ENCODE assay signal across 20 mouse cellular contexts in genomic region chr2:163540231-163541117, GRCm38 (mm10). TPM values are rescaled to one million over a fixed set of nuclear protein-coding genes. Genes with fewer than 3 reads are reported as not detected.
DNase-seq lines count a peak whose midpoint lies in the region; ATAC-seq and TF ChIP-seq lines count a peak whose summit lies in the region.
"Had no signal": no experiment of that assay in that cellular context is flagged by ENCODE, and none has a peak within 500 bp of the region (broad histone marks: within the 10 kb centered on the region; RNA-seq: fewer than 3 reads in every experiment).

No protein-coding gene starts in this region.

- 0 out of 4 replicates have a peak, but pooled peaks of 1 of the 2 experiments have one; percentile 9 for TF ChIP-seq EP300 in MEL (IDR thresholded peaks at IDR 0.05; ENCODE audit: low read depth in 1 of 2, low read length in 2 of 2)

- no peak overlapping the region for H3K4me3 ChIP-seq in MEL (ENCODE audit: control insufficient read depth in 1 of 2, insufficient read depth in 1 of 2, low read depth in 2 of 2, low read length in 2 of 2)
- H3K4me3 ChIP-seq in liver, embryonic 15.5 days (replicated peaks), result peak overlapping the region; percentile 15
- H3K4me3 ChIP-seq: embryonic facial prominence, embryonic 12.5 days; gastrocnemius, adult 2 months; heart, embryonic 10.5 days; hindbrain, embryonic 13.5 days had no signal

- H3K9me3 ChIP-seq in MEL (replicated peaks; ENCODE audit: insufficient read depth, low read length), result no peaks in the 10 kb centered on the region
- no peaks in the 10 kb centered on the region for H3K9me3 ChIP-seq in liver, embryonic 15.5 days (replicated peaks)
- H3K9me3 ChIP-seq: embryonic facial prominence, embryonic 12.5 days; heart, embryonic 10.5 days; hindbrain, embryonic 13.5 days had no signal

- peak; percentile 82 for ATAC-seq in liver, embryonic 15.5 days (ENCODE audit: insufficient read depth)

- no peak for TF ChIP-seq CTCF in MEL (IDR thresholded peaks at IDR 0.05 in 2 of 3, conservative IDR thresholded peaks at IDR 0.05 in 1 of 3; ENCODE audit: control insufficient read depth in 1 of 3, insufficient read depth in 1 of 3, low read depth in 2 of 3, low read length in 3 of 3, poor library complexity in 1 of 3, severe bottlenecking in 1 of 3)

- no peak for TF ChIP-seq POLR2A in MEL (IDR thresholded peaks at IDR 0.05; ENCODE audit: control insufficient read depth in 1 of 2, insufficient read depth in 1 of 2, low read depth in 1 of 2, low read length in 2 of 2, poor library complexity in 1 of 2)

- peaks cover 4 to 15% of the 10 kb centered on the region in 2 experiments; a peak in 3 of 4 replicates for H3K4me1 ChIP-seq in MEL (ENCODE audit: control insufficient read depth in 1 of 2, insufficient read depth in 2 of 2, low read length in 2 of 2)
- H3K4me1 ChIP-seq in liver, embryonic 15.5 days (replicated peaks), result peaks cover 31% of the 10 kb centered on the region
- H3K4me1 ChIP-seq: embryonic facial prominence, embryonic 12.5 days; hindbrain, embryonic 13.5 days had no signal

- H3K79me2 ChIP-seq in MEL (ENCODE audit: control insufficient read depth, insufficient read depth, low read length, poor library complexity), result no peaks in the 10 kb centered on the region

- H3K27me3 ChIP-seq in MEL (ENCODE audit: control insufficient read depth in 1 of 2, insufficient read depth in 2 of 2, low read length in 2 of 2), result no peaks in the 10 kb centered on the region; a peak in 2 of 4 replicates
- H3K27me3 ChIP-seq in liver, embryonic 15.5 days, result no peaks in the 10 kb centered on the region

- no peak for TF ChIP-seq RAD21 in MEL (IDR thresholded peaks at IDR 0.05; ENCODE audit: low read depth, low read length)

- WGBS in liver, embryonic 15.5 days (ENCODE audit: insufficient replicate concordance), result 31% methylated on average over 9 of the region's 9 CpGs

- no peak overlapping the region for H3K27ac ChIP-seq in MEL (ENCODE audit: control insufficient read depth, low read depth, low read length)
- peak overlapping the region; percentile 81 for H3K27ac ChIP-seq in liver, embryonic 15.5 days (replicated peaks)
- H3K27ac ChIP-seq: embryonic facial prominence, embryonic 12.5 days; gastrocnemius, adult 2 months; heart, embryonic 10.5 days; hindbrain, embryonic 13.5 days had no signal

- H3K4me2 ChIP-seq in liver, embryonic 15.5 days, result peak overlapping the region; percentile 46
- H3K4me2 ChIP-seq: embryonic facial prominence, embryonic 12.5 days; hindbrain, embryonic 13.5 days had no signal

- no peak for DNase-seq in MEL (ENCODE audit: low read depth, low spot score)
- peak; percentile 93 for DNase-seq in kidney, adult 11 months
- peak; percentile 84 for DNase-seq in kidney, postnatal 14 days
- DNase-seq in left cerebral cortex, adult 9 months (ENCODE audit: low spot score in 2 of 2), result no peak
- no peak for DNase-seq in spleen, adult 18-20 months
- no peak for DNase-seq in frontal cortex, adult 2 months (ENCODE audit: extremely low spot score in 1 of 2, low spot score in 1 of 2)
- no peak for DNase-seq in urinary bladder, postnatal 36 days (ENCODE audit: low spot score in 2 of 2)
- DNase-seq: adrenal gland, postnatal 25 days; cerebellum, postnatal 10 days; gastrocnemius, adult 2 months; lung, adult 2 months; thymus, adult 18-20 months had no signal

- H3K9ac ChIP-seq in MEL (ENCODE audit: control insufficient read depth, low read depth, low read length, poor library complexity, severe bottlenecking), result no peak overlapping the region
- no peak overlapping the region for H3K9ac ChIP-seq in liver, embryonic 15.5 days
- H3K9ac ChIP-seq: embryonic facial prominence, embryonic 12.5 days; hindbrain, embryonic 13.5 days had no signal

- H3K36me3 ChIP-seq in MEL (ENCODE audit: control insufficient read depth in 1 of 2, insufficient read depth in 2 of 2, low read length in 2 of 2), result peaks cover 0 to 5% of the 10 kb centered on the region in 2 experiments; a peak in 2 of 4 replicates
- H3K36me3 ChIP-seq in liver, embryonic 15.5 days (replicated peaks), result no peaks in the 10 kb centered on the region
- H3K36me3 ChIP-seq: embryonic facial prominence, embryonic 12.5 days; heart, embryonic 10.5 days; hindbrain, embryonic 13.5 days had no signal

TF ChIP-seq in MEL, 35 proteins besides CTCF, POLR2A, EP300 and RAD21:
- TF ChIP-seq ETS1 (IDR thresholded peaks at IDR 0.05; ENCODE audit: low read depth, low read length), result no peak
- 0 out of 2 replicates have a peak, but pooled peaks have one; percentile 9 for TF ChIP-seq GATA1 (IDR thresholded peaks at IDR 0.05; ENCODE audit: low read depth, low read length)

RNA-seq across cellular contexts. Expression of gene Hnf4a, which starts 33.9 kb away (rescaled TPM):
- 0.29 and 0.39 TPM in 2 replicates for total RNA-seq in MEL (2012; rRNA removed)
- 1 to 10 TPM in 1 of 2 experiments, not detected in 1; 1.1 TPM for polyA plus RNA-seq in MEL (2012; ENCODE audit: insufficient read depth in 1 of 2, insufficient read length in 2 of 2, low read depth in 1 of 2, low replicate concordance in 2 of 2, missing spikeins in 1 of 2)
- 17.0 and 19.0 TPM in 2 replicates for polyA plus RNA-seq in liver, embryonic 15.5 days (2015; fragmentation: Nextera tagmentation; extraction: Ambion mirVana)
- not detected in 2 replicates for polyA plus RNA-seq in frontal cortex, adult 2 months (2012; rRNA removed)
- total RNA-seq: adrenal gland, postnatal 25 days; gastrocnemius, adult 2 months; left cerebral cortex, postnatal 14 days had no signal
- polyA plus RNA-seq: embryonic facial prominence, embryonic 12.5 days; forebrain, embryonic 11.5 days; neural tube, embryonic 14.5 days had no signal

RNA-seq across cellular contexts. Expression of gene R3hdml, which starts 48.4 kb away (rescaled TPM):
- total RNA-seq in MEL (2012; rRNA removed), result not detected in 2 replicates
- polyA plus RNA-seq in MEL (2012; ENCODE audit: insufficient read depth in 1 of 2, insufficient read length in 2 of 2, low read depth in 1 of 2, low replicate concordance in 2 of 2, missing spikeins in 1 of 2), result not detected
- not detected in 2 replicates for polyA plus RNA-seq in liver, embryonic 15.5 days (2015; fragmentation: Nextera tagmentation; extraction: Ambion mirVana)
- 0.08 TPM in 1 of 2 replicates, not detected in the other for polyA plus RNA-seq in frontal cortex, adult 2 months (2012; rRNA removed)
- total RNA-seq: adrenal gland, postnatal 25 days; gastrocnemius, adult 2 months; left cerebral cortex, postnatal 14 days; megakaryocyte progenitor cell, adult 5-6 weeks had no signal
- polyA plus RNA-seq: embryonic facial prominence, embryonic 12.5 days; forebrain, embryonic 11.5 days; hindbrain, embryonic 13.5 days; lung, adult 2 months had no signal

Comparison
In these comparisons a context has a peak if more than half of its experiments do, and no peak if none do; other contexts are left out.
1. DNase-seq: peak in kidney, adult 11 months (single experiment) and kidney, postnatal 14 days (single experiment); none in MEL (single experiment), left cerebral cortex, adult 9 months (0 of 2), spleen, adult 18-20 months (0 of 2), frontal cortex, adult 2 months (0 of 2) and urinary bladder, postnatal 36 days (0 of 2).